Mouse (Mus musculus): ENCODE results near the gene Ndufa11.
A peak's percentile ranks its signal among the peaks of the same experiment; 100 is the strongest.

Gene Ndufa11

GRCm38 (mm10) chr17:56716655-56717362 is 758 bp upstream of the Ndufa11 start:
- peak; percentile 91 to 92 for DNase-seq

GRCm38 (mm10) chr17:56722441-56722840 is 4.9 kb downstream of the Ndufa11 start:
- no peak for DNase-seq

- DNase-seq = no peak
Measured at GRCm38 (mm10) chr17:56723419-56724161, 6.0 kb downstream of the Ndufa11 start.

GRCm38 (mm10) chr17:56727029-56727649 is 9.6 kb downstream of the Ndufa11 start:
- DNase-seq = no peak

- no peak for DNase-seq
Measured at GRCm38 (mm10) chr17:56727659-56728058, 10.1 kb downstream of the Ndufa11 start.

GRCm38 (mm10) chr17:56728117-56728516 is 10.6 kb downstream of the Ndufa11 start:
- no peak for DNase-seq

GRCm38 (mm10) chr17:56729151-56729550 is 11.6 kb downstream of the Ndufa11 start:
- DNase-seq = peak; percentile 69 to 71

- no peak for DNase-seq
Measured at GRCm38 (mm10) chr17:56729656-56730055, 12.1 kb downstream of the Ndufa11 start.

- no peak for DNase-seq
Measured at GRCm38 (mm10) chr17:56736534-56736933, 19.0 kb downstream of the Ndufa11 start.

- DNase-seq = no peak
Measured at GRCm38 (mm10) chr17:56738221-56738620, 20.7 kb downstream of the Ndufa11 start.

GRCm38 (mm10) chr17:56740118-56740787 is 22.7 kb downstream of the Ndufa11 start:
- DNase-seq = no peak

GRCm38 (mm10) chr17:56740788-56741160 is 23.2 kb downstream of the Ndufa11 start:
- DNase-seq = no peak

- no peak for DNase-seq
Measured at GRCm38 (mm10) chr17:56744173-56744572, 26.6 kb downstream of the Ndufa11 start.

GRCm38 (mm10) chr17:56751404-56752072 is 34.0 kb downstream of the Ndufa11 start:
- DNase-seq = no peak

- DNase-seq = no peak
Measured at GRCm38 (mm10) chr17:56753452-56753851, 35.9 kb downstream of the Ndufa11 start.

GRCm38 (mm10) chr17:56754271-56755185 is 37.0 kb downstream of the Ndufa11 start:
- DNase-seq = no peak

- DNase-seq = no peak
Measured at GRCm38 (mm10) chr17:56756703-56757399, 39.3 kb downstream of the Ndufa11 start.

GRCm38 (mm10) chr17:56757416-56758123 is 40.0 kb downstream of the Ndufa11 start, which contains the start of gene Nrtn:
Nrtn (minus strand) TSS chr17:56757530.
- DNase-seq = peak; percentile 30 to 44

GRCm38 (mm10) chr17:56758132-56758531 is 40.6 kb downstream of the Ndufa11 start:
- DNase-seq = peak; percentile 53 to 69

- no peak for DNase-seq
Measured at GRCm38 (mm10) chr17:56759261-56759660, 41.7 kb downstream of the Ndufa11 start.

Measured in cerebellum, postnatal 36 days (tissue).